Mouse (Mus musculus) gastrocnemius, adult 18-20 months (tissue): Measurements from ENCODE around the gene Itih3. TPM values are rescaled to one million over a fixed set of nuclear protein-coding genes. Genes with fewer than 3 reads are reported as not detected.

Experiments used
- DNase-seq: peaks from one replicate; pipeline ENCODE4 v3.0.0; 2021; ENCODE audit warnings: low spot score
- total RNA-seq, 2 experiments: library from RNA; stranded (reverse); gene quantifications; 2 replicates each; pipeline ENCODE4 v1.2.3; 2021

Gene Itih3
- total RNA-seq, 2 experiments from 2014 or later: 0.37 to 0.40 TPM

DNA sequence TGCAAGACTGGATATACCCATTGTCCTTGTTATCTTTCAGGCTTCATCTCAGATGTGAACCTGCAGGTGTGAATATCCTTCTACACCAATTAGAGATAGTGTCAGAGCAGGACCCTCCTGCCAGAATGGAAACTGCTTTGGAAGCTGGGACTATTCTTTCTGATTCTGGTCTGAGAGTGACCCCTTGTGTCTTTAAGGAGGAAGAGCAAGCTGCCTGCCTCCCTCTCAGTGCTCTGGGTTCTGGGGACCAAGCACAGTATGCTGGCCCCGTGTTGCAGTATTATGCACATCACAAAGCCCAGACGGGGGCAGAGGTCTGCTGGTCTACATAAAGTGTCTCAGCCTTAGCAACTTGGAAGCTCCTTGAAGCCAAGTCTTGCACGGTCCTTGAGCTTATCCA is 58.2 kb downstream of the Itih3 start:
- DNase-seq: no peak

- no peak for DNase-seq
Observed at GRCm38 (mm10) chr14:30862368-30862767, 61.2 kb downstream of the Itih3 start.

DNA sequence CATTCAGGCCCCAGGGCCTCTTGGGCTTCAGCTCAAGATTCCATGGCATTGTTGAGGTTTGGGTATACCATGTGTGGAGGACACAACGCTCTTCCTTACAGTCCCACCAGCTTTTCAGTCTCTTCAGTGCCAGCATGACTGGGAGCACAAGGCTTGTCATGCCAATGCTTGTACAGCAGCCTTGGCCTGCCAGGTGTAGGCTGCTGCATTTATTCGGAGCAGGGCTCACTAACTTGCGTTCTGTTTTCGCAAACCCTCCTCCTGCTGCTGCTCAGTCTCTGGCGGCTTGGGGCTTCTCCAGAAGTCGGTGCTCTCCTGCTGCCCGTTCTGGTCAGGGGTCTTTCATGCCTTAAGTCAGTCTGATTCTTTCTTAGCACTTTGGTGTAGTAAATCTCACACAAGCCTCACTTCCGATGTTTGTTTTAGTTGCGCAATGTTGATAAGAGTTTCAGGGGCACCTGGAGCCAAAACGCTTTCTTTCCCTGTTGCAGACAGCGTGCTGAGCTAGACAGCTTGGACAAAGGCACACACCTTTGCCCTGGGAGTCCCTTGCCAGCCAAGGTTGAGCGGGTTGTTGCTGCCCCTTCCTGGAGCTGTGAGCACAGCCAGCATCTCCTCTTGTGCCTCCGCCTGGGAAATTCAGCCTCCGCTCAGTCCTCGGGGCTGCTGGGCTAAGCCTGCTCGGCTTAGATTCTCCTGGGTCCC is 62.0 kb downstream of the Itih3 start:
- DNase-seq: no peak

Other genes starting within 250 kb of the Itih3 start
- gene Sfmbt1, start 208.9 kb downstream of the Itih3 start, total RNA-seq: 10 to 100 TPM; 11.4 to 14.1 TPM
- gene Tmem110, start 98.2 kb downstream of the Itih3 start, total RNA-seq: 10 to 100 TPM in 1 of 2 experiments, 1 to 10 TPM in 1; 5.9 to 10.2 TPM
- gene Mustn1, start 44.6 kb downstream of the Itih3 start, total RNA-seq: 100 to 1,000 TPM in 1 of 2 experiments, 10 to 100 TPM in 1; 81.2 to 174 TPM
- gene Itih4, start 37.3 kb downstream of the Itih3 start, total RNA-seq: under 1 TPM; 0.09 to 1.00 TPM
- under 1 TPM in 1 of 2 experiments, not detected in 1; 0.28 TPM for gene Itih1, start 19.5 kb upstream of the Itih3 start, total RNA-seq
- gene Nek4, start 27.6 kb upstream of the Itih3 start, total RNA-seq: 1 to 10 TPM; 3.9 to 4.3 TPM
- gene Glt8d1, start 77.6 kb upstream of the Itih3 start, total RNA-seq: 10 to 100 TPM in 1 of 2 experiments, 1 to 10 TPM in 1; 9.7 to 12.0 TPM
- gene Spcs1, start 77.9 kb upstream of the Itih3 start, total RNA-seq: 100 to 1,000 TPM; 129 to 132 TPM
- gene Pbrm1, start 95.4 kb upstream of the Itih3 start, total RNA-seq: 10 to 100 TPM; 40.1 to 41.1 TPM
- 10 to 100 TPM; 31.8 to 31.9 TPM for gene Gnl3, start 95.4 kb upstream of the Itih3 start, total RNA-seq
- 10 to 100 TPM; 24.6 to 33.8 TPM for gene Smim4, start 205.2 kb upstream of the Itih3 start, total RNA-seq
- gene Nt5dc2, start 207.3 kb upstream of the Itih3 start, total RNA-seq: 1 to 10 TPM in 1 of 2 experiments, under 1 TPM in 1; 0.57 to 1.3 TPM
- 10 to 100 TPM in 1 of 2 experiments, 1 to 10 TPM in 1; 9.7 to 16.7 TPM for gene Stab1, start 244.9 kb upstream of the Itih3 start, total RNA-seq